Mouse (Mus musculus): ENCODE measurements at regions not wholly inside any gene's neighbourhood (a gene's known extent, or its start where the extent isn't known, plus 50 kb on each side); places are given as distances from the start of the nearest gene placed in this dataset.

DNA sequence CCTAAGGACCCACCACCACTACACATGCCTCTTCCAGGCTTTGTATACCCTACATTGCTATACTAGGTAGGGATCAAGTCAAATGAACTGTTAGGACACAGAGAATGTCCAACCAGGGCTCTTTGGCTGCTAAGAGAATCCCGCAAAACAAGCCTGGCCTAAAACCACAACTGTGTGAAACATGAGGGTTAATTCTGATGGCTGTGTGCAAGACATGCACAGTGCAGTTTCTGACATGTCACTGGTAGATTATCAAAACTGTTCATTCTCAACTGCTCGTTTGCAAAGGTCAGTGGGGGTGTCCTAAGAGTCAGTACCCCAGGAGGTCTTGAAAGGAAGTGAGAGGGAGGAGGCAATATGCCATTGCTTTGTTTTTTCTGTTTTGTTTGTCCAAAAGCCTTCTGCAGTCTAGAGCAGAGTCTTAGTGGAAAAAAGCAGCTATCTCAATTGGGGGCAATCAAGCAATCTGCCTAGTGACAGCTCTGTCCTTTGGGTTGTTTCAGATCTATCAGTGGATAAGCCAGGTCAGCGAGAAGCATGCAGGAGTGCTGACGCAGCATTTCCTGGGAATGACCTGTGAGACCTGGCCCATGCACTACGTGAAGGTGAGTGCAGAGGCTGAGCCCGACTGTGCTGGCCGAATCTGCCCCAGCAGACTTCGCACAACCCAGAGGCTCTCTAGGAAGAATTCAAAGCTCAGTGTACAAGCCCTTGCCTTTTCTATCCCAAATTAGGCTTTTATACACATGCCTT, 151.3 kb upstream of the 4933402D24Rik start:
- ATAC-seq (ENCODE audit: low TSS enrichment): no peak

DNA sequence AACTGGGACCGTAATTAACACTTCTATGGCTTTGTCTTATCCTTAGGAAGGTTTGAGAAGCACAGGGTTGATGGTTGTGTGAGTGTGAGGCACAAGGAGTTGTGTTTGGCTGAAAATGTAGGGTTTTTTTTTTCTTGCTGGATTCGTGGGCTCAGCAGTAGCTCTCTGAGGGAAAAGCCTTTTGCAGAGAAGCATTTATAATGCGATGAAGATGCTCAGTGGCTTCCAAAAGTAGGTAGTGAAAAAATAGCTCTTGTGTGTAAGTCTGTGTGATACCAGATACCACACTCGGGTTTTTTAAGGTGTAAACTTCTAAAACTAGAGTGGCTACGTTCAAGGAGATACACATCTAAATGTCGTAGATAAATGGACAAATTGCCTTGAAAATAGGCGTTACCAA, 149.1 kb upstream of the 4933402D24Rik start:
- peak; percentile 95 for ATAC-seq (ENCODE audit: low TSS enrichment)

DNA sequence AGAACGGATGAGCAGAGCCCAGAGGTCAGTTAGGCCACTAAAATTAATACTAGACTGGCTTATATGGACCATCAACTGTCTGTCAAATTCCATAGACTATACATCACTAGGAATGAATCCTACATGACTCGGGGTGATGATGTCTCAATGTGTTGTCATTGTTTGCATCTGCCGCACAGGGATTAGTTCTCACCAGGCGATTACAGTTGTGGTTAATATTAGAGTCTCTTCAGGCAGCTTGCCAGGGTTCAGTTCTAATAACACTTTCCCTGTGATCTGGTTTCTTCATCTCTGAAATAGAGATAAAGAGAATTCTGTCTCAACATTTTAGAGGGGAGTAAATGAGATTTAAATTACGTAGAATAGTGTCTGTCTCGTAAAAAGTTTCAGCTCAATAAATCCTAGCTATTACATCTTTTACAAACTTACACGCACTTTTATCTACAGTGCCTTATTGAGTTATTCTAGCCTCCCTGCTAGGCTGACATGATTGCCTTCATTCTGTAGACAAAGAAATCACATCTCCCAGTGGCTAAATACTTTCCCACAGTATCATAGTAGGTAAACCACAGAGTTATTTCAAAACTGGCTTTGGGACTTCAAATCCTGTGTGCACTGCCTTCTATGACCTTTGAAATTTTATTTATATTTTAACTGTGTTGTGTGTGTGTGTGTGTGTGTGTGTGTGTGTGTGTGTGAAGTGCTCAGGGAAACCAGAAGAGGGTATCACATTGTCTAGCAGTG, 148.0 kb upstream of the 4933402D24Rik start:
- ATAC-seq (ENCODE audit: low TSS enrichment): no peak

DNA sequence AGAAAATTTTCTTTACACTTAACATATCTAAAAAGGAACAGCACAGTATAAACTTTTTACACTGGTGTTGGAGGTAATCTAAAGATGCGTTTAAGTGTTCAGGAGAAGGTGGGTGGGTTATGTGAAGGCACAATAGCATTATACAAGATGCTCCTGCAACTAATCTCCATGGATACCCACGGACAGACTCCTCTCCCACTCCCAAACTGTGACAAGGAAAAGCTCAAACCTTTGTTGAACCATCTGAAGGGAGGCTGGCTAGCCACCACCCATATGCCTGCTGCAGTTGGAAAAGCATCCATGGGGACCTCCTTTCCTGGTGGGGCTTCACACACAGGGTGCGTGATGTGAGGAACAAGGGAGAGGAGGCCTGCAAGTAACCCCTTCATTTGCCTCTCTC, 141.7 kb upstream of the 4933402D24Rik start:
- ATAC-seq (ENCODE audit: low TSS enrichment): peak; percentile 69

DNA sequence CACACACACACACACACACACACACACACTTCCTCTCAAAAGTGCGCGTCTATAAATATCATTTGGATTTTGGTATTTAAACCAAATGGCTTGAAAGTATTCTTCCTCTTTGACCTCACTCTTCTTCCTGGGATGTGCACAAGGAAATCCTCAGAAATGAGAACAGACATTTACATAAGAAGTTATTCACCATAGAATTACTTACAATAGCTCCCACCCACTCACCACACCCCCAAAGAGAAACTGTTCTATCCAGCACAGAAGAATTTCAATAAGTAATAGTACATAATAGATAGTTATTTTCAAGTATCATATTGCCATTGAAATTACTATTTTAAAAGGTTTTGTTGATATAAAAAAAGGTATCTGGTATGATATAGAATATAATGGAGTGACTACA, 140.1 kb upstream of the 4933402D24Rik start:
- ATAC-seq (ENCODE audit: low TSS enrichment): no peak

DNA sequence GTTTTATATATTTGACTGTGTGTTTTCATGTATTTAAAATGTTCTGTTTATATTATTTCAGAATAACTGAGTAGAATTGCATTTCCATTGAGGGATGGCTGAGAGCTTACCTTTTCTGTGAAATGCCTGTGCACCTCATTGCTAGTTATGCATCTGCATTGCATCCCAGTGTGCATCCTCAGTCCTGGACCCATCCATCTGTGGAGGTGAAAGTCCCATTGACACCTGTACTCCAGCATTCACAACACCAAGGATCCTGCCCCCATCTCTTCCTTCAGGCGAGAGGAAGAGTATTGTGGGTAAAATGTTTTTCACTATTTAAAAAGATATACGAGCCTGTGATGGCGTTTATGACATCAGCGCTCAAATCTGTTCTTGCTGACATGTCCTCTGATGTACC, 134.6 kb upstream of the 4933402D24Rik start:
- ATAC-seq (ENCODE audit: low TSS enrichment): no peak

DNA sequence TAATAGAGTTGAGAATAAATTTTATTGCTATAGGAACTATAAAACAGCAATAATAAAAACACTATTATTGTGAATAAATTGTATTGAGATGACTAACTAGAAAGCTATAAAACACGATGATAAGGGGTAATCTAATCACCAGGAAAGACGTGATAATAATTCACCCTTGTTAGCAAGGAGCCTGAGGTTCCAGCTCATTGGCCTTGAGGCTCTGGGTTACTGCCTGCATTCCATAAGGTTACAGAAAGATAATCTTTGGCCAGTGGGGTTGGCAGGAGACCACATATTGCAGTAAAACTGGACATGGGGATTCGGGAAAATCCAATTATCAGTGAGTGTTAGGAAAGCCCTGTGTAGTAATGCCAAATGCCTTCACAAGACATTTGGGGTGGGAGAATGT, 134.1 kb upstream of the 4933402D24Rik start:
- ATAC-seq (ENCODE audit: low TSS enrichment): no peak

DNA sequence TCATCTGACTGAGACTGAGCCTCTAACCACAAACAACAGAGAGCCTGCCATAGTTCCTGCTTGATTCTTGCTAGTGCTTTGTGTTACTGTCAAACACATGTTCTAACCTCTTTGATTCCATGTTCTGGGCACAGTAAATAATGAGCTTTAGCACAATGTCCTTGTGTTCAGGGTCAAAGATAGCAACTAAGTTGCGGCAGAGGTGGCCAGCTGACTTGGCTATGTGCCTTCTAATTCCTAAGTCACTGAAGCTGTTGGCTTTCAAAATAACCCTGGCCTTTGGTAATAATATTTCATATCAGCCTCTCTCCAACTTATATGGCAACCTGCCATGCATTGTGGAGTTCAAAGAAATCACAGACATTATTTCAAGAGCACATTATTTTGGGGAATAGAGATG, 133.3 kb upstream of the 4933402D24Rik start:
- no peak for ATAC-seq (ENCODE audit: low TSS enrichment)

DNA sequence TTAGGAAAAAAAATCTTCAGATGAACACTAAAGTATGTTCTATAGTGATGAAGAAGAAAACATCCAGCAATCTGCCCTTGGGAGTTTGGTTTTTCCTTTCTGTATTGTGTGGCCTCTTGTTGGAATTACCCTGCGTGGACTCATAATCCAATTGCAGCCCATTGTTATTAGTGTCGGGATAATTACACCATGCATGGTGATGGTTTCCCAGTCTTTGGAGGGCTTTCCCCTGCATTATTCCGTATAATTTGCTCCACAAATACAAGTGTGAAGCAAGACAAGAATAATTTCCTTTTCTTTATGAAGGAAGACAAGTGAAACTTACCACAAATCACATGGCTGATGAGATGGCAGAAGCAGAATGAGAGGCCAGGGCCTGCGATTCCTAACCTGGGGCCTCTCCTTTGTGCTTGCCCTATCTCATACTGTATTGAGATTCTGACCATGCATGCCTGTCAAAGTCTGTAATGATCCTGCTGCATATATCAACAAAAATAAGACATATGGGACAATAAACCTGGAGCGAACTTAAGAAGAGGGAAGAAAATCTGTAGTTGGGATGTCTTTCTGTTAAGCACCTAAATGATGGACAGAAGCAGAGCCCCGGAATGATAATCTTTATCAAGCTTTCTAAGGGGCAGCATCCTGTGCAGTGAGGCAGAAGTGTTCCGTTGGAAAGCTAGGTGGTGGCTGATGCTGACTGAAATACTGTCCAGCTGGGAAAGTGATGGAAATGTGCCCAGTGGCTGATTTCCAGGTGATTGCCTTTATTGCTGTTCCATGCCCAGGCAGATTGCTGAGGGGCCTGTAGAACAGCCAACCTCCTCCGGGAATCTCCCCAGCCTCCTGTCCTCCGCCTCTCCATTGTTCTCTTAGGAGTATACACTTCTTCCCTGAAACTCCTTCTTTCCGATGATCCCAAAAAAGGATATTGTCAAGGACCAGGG, 130.8 kb upstream of the 4933402D24Rik start:
- no peak for ATAC-seq (ENCODE audit: low TSS enrichment)

DNA sequence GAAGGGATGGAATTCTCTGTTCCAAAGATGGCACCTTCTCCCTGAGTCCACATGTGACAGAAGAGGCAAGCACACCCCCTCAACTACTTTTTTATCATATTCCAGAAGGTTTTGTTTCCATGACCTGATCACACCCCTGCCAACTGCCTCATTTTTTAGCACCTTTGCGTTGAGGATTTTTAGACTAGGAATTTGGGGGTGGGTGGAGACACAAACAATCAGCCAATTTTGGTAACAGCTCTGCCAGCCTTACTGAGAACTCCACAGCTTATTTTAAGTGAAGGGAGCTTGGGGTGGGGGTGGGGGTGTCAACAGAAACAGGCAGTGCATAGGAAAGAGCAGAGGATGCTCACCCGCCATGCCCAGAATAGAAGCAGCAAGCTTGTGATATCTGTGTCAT, 129.7 kb upstream of the 4933402D24Rik start:
- peak; percentile 80 for ATAC-seq (ENCODE audit: low TSS enrichment)

DNA sequence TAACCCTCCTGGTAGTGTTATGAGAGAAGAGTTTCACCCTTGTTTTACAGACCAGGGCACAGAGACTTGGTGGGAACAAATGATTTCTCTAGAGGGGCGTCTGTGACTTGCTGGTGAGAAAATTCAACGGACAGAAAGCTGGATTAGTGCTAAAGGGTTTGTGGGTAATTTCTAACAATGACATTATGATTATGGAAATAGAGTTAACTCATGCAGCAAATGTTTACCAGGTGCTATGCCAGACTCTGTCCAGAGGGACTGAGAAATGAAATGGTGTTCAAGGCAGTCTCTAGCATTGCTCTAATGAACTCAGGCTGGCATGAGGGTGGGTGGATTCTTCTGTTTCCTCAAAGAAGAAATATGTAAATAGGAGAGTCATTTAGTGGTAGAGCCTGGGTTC, 128.5 kb upstream of the 4933402D24Rik start:
- ATAC-seq (ENCODE audit: low TSS enrichment): no peak

DNA sequence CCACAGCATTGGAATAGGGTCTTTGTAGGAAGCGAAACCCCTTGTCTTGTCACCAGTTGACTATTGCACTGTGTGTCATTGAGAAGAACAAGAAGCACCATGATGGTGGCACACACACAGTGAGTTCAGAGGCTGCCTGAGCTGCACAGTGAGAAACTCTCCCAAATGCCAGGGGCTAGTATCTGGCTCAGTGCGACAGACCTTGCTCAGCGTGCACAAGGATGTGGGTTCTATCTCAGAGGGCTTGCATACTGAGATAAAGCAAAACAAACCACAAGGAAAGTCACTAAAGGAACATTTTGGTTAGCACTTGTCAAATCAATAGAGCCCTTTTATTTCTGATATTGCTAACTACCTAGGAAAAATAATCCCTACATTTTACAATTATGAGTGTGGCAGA, 110.5 kb upstream of the 4933402D24Rik start:
- no peak for ATAC-seq (ENCODE audit: low TSS enrichment)

DNA sequence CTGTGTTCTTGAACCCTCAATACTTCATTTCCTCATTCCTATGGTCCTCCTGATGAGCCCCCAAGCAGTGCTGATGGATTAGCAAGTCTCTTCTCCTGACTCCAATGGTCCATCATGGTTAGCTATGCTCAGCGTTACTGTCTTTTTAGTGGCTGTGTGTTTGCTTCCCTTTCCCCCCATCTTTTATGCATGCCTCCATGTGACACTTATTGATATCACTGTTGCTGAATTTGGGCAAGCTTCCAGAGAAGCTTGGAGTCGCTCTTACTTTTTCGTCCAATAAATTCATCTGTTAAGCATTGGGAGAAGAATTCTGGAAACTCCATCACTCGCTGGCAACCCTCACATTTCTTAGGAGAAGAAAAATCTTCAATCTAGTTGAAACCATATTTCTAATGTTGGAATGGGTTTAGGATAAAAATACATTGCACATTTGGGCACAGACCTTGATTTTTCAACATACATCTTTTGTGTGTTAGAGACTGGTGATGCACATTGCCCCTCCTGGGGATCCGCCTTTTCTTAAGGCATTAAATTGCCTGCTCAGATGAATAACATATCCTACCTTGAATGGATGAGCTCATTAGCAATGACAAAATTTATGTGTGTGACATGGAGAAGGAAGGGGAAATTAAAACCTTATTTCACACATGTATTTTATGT, 107.7 kb upstream of the 4933402D24Rik start:
- ATAC-seq (ENCODE audit: low TSS enrichment): peak; percentile 19; the same call in 1 of the 2 replicates

DNA sequence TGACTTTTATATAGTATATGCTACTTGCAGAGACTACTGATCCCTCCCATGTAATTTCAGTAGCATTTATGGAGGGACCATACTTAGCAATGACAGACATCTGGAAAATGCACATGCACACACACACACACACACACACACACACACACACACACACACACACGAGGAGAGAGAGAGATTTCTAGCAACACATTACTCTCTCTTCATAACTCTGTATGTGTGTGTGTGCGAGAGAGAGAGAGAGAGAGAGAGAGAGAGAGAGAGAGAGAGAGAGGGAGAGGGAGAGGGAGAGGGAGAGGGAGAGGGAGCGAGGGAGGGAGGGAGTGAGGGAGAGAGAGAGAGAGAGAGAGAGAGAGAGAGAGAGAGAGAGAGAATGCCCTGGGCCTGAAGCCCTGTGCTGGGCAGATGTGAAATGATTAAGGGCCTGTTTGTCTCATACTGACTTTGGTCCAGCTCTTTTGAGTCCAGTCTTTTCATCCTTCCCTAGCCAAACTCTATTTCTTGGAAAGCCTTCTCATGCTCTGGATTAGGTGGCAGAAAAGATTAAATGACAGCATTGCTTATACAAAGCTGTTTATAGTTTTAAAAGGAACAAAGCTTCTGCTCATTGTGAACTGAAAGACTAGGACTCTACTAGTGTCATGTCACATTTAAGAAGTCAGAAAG, 106.4 kb upstream of the 4933402D24Rik start:
- no peak for ATAC-seq (ENCODE audit: low TSS enrichment)

DNA sequence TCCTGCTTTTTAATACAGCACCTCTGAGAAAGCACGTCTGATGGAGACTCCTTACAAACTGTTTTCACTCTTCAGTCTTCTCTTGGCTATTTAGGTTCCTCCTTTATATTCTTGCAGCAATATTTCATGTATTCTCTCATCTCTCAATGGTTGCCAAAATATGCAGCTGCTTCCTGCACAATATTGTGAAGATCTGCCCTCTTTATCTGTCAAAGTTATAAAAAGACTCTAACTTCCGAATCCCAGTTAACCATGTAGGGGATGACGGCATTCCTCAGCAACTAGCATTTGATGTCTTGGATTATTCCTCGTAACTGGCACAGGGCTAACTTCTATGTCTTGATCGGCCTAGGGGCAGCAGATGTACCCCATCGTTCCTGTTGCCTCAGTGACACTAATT, 102.8 kb upstream of the 4933402D24Rik start:
- peak; percentile 35 for ATAC-seq (ENCODE audit: low TSS enrichment)

DNA sequence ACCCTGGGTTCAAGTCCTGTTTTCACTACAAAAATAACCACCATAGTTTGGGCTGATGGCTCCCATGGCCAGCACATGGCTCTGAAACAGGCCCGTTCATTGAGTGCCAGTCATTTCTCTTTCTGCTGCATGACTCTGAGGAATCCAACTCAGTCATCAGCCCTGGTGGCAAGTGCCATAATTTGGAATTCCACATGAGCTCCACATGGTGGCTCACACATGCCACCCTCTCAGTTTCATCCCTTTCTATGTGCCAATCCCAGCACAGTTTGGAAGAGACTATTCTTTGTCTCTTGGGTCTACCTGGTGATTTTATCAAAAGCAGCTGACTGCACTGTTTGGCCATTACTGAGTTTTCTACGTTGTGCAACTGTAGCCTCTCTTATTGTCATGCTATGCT, 100.3 kb upstream of the 4933402D24Rik start:
- ATAC-seq (ENCODE audit: low TSS enrichment): peak; percentile 29; the same call in 1 of the 2 replicates

DNA sequence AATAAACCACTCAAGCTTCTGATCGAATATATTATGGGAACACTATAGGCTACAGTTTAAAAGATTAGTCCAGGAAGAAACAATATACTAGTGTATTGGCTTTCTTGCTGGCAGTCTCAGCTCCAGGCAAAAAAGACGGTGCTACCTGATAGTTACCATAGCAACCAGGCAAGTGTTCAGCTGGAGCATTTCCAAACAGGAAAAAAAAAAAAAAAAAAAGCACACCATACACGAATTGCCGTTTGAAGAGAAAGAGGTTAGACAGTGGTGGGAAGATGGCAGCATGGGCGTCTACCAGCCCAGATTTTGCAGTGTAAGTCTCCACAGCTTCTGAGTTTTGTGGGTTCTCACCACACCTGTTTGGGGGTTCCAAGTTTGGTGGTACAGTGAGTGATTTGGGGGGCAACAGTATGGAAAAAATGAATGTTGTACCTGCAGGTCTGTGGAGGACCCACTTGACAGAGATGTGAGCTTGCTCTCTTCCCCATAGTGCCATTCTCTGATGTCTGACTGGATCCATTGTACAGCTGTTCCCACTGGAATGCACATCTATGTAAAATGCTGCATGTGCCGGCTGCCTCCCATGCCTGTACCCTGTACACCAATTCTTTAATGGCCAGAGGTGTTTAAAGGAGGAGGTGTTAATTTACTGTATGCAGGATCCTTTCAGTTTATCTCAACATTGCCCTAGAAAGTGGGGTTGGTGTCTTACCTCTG, 89.0 kb upstream of the 4933402D24Rik start:
- ATAC-seq (ENCODE audit: low TSS enrichment): no peak

DNA sequence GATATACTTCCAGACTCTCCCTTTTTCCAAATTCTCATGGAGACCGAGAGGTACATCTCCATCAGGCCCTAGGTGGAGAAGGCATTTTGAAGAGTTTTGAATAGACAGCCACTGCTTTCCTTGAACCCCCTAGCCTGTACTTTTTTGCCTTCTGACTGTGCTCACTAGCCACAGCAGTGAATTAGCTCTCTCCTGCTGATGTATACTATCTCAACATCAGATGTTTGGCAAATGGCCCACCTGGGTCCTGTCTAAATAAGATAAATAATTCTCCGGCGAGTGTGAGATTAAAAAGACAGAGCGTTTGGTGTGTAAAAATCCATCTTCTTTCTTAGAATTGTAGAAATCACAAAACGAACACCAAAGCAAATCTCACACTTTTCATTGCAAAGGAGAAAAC, 88.4 kb upstream of the 4933402D24Rik start:
- no peak for ATAC-seq (ENCODE audit: low TSS enrichment)

DNA sequence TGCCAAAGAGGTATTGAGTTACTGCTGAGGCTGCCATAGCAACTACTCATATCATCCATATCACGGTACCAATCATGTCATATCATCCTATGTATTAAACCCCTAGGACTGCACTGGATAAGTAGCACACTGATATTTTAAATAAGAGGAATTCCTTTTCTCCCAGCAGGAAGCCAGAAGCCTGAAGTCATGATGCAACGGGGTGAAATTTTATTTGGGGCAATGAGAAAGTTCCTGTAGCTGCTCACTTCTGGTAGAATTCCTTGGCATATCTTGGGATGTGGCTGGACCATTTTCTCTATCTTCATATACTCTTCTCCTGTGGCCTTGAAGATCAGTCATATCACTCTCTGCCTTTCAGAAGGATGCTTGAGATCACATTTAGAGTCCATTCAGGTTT, 87.3 kb upstream of the 4933402D24Rik start:
- no peak for ATAC-seq (ENCODE audit: low TSS enrichment)

DNA sequence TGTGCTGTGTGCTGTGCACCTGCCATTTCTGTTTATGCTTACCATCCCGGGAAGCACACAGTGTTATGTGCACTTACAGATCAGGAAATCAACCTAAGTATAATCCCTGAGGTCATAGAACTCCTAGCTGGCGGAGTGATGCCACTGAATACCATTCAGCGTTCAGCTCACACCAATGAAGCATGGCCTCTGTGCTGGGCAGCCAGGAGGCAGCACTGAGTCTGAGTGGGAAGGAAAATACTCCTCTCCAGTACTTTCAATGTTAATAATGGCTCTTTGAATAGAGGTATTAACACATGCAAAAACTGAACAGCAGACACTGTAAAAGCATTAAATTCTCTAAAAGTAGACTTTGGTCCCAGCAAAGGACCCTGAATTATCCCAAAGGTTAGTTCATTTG, 85.7 kb upstream of the 4933402D24Rik start:
- no peak for ATAC-seq (ENCODE audit: low TSS enrichment)

Data from frontal cortex, adult (tissue).